Mouse (Mus musculus): ENCODE data around the gene 9230104L09Rik. TPM values are rescaled to one million over a fixed set of nuclear protein-coding genes. Genes with fewer than 3 reads are reported as not detected.

Gene 9230104L09Rik
- polyA plus RNA-seq (2012; rRNA removed) = not detected in 2 replicates

DNA sequence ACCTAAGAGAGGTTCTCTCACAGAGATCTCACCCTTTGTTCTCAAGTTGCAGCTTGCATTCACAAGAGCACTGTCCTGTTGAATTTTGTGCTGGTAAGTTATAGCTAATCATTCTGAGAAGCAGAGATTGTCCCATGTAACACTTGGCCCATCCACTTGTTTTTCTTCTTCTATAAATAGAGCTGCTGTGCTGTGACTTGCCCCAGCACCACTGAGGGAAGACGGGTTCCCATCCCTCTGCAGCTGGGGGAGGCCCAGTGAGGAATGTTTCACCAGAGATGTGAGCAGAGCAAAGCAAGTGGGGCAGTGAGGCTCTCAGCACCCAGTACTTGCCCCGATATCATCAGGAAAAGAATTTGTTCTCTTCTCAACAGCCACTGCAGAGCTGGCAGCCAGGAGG lies at the start of gene 9230104L09Rik:
Gene 9230104L09Rik, minus strand, starts transcription at position 73 of the 400 bp plus-strand sequence.

DNA sequence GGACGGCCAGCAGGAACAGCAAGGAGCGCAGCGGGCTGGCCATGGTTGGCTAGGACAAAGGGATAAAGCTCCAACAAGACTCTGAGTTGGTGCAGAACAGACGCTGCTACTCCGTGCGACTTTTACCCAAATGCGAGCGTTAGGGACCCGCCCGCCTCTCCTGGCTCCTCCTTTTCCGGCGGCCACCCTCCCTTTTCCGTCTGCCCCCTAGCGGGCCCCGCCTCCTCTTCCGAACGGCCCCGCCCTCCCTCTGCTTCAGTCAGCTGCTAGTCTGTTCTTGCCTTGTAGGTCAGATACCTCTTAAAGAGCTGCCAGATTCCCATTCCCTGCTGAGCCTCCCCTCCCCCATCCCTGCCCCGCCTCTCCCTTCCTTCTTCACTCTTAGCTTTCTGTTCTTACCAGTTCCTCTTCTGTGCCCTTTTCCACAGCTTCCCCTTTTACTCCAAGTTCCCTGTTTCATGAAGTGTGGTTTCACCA lies 10.5 kb upstream of the 9230104L09Rik start, which contains the start of gene Cst3:
Gene Cst3, minus strand, starts transcription at position 358 of the 477 bp plus-strand sequence.

GRCm38 (mm10) chr2:148834912-148835311 lies 29.9 kb downstream of the 9230104L09Rik start, which contains the start of gene Cst9:
Gene Cst9 (plus strand): TSS chr2:148835147.

DNA sequence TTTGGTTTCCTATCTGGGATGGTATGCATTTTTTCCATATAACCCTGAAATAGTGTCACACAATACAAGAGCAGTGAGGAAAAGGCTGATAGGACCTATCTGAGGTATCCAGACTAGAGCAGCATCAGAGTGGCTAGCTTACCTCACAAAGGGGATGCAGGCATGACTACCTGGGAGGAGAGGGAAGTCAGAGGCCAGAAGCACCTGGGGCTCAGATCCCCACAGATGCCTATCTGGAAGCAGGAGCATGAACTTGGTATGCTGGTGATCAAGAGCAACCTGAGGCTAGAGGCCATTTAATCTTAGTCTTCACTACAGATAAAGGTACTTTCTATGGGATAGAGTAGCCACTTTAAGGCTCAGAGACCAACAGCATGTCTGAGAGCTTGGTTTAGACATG lies 44.9 kb downstream of the 9230104L09Rik start, which contains the start of gene Cst13:
Gene Cst13, plus strand, starts transcription at position 173 of the 400 bp plus-strand sequence.

GRCm38 (mm10) chr2:148798485-148798884 lies 66.4 kb downstream of the 9230104L09Rik start, which contains the start of gene Cst8:
Gene Cst8 (plus strand): TSS chr2:148798785.

Other genes with a start within 250 kb of the 9230104L09Rik start
- gene Nxt1, start 192.4 kb downstream of the 9230104L09Rik start, polyA plus RNA-seq (2012; rRNA removed) = 13.7 and 18.7 TPM in 2 replicates
- 7.1 and 9.3 TPM in 2 replicates for gene Gzf1, start 184.0 kb downstream of the 9230104L09Rik start, polyA plus RNA-seq (2012; rRNA removed)
- gene Napb, start 132.6 kb downstream of the 9230104L09Rik start, polyA plus RNA-seq (2012; rRNA removed) = 0.52 and 0.54 TPM in 2 replicates
- not detected in 2 replicates for gene Cstl1, start 114.7 kb downstream of the 9230104L09Rik start, polyA plus RNA-seq (2012; rRNA removed)
- not detected in 2 replicates for gene Cst11, start 93.5 kb downstream of the 9230104L09Rik start, polyA plus RNA-seq (2012; rRNA removed)
- not detected in 2 replicates for gene 8030411F24Rik, start 83.0 kb downstream of the 9230104L09Rik start, polyA plus RNA-seq (2012; rRNA removed)
- gene Cst12, start 75.7 kb downstream of the 9230104L09Rik start, polyA plus RNA-seq (2012; rRNA removed) = not detected in 2 replicates
- gene Cst8, start 66.3 kb downstream of the 9230104L09Rik start, polyA plus RNA-seq (2012; rRNA removed) = not detected in 2 replicates
- not detected in 2 replicates for gene Cst13, start 45.0 kb downstream of the 9230104L09Rik start, polyA plus RNA-seq (2012; rRNA removed)
- not detected in 2 replicates for gene Cst9, start 29.9 kb downstream of the 9230104L09Rik start, polyA plus RNA-seq (2012; rRNA removed)
- 633 and 659 TPM in 2 replicates for gene Cst3, start 10.7 kb upstream of the 9230104L09Rik start, polyA plus RNA-seq (2012; rRNA removed)
- gene Gm1330, start 138.2 kb upstream of the 9230104L09Rik start, polyA plus RNA-seq (2012; rRNA removed) = not detected in 2 replicates
- not detected in 2 replicates for gene Gm10750, start 152.2 kb upstream of the 9230104L09Rik start, polyA plus RNA-seq (2012; rRNA removed)

Measured in colon, adult 2 months (tissue).